Mouse (Mus musculus): ENCODE data around the gene Ehf.

Gene Ehf

DNA sequence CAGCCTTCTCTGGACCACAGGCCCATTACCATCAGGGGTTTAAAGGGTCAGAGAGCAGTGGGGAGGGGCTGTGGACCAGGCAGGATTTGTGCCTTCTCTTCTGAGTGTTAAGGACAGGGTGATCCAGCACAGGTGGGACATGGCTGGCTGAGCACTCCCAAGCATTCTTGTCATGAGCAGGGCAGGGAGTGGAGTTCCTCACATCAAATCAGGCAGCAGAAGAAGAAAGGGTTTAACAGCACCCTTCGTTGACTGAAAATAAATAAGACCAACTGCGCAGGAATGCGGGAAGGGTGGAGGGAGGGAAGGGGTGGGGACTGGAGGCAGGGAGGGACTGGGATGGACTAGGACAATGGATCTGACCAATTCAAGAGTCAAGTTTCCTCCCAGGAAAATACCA, 8.6 kb downstream of the Ehf start:
- no peak for DNase-seq (ENCODE audit: inconsistent age in 2 of 2, low spot score in 1 of 2)

DNA sequence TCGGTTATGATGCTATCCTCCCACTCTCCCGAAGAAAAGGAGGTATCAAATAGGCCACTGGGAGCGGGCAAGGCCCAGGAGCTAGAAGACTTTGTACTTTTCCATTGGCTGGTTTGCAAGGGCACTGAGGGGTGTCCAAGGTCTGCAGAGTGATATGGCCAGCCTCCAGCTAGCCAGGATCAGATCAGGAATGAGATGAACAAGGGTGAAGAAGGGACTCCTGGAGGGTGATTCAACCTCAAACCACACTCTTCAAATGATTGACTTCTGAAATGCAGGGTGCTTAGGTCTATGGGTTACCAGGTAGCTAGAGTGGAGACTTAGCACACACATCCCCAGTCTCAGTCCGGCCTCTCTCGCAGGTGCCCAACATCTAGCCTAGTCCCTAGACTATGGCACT, 9.3 kb downstream of the Ehf start:
- peak; percentile 72 to 90 for DNase-seq (ENCODE audit: inconsistent age in 2 of 2, low spot score in 1 of 2)

DNA sequence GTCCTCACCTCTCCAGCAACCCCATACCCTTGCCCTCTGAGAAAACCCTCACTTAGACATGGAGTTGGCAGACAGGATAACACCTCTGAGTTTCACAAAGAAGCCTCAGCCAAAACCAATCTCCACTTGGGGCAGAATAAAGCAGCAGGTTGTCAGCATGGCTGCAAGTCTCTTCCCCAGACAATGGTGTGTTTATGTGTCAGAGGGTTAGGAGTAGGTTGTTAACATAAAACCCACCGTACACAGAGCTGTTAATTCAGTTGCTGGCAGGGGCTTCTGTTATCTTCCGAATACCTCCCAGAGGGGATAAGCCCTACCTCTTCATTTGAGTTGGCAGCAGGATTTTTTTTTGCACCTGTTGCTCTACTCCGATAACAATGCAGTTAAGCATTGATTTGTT, 9.9 kb downstream of the Ehf start:
- DNase-seq (ENCODE audit: inconsistent age in 2 of 2, low spot score in 1 of 2), result peak in 1 of 2 experiments; percentile 54

DNA sequence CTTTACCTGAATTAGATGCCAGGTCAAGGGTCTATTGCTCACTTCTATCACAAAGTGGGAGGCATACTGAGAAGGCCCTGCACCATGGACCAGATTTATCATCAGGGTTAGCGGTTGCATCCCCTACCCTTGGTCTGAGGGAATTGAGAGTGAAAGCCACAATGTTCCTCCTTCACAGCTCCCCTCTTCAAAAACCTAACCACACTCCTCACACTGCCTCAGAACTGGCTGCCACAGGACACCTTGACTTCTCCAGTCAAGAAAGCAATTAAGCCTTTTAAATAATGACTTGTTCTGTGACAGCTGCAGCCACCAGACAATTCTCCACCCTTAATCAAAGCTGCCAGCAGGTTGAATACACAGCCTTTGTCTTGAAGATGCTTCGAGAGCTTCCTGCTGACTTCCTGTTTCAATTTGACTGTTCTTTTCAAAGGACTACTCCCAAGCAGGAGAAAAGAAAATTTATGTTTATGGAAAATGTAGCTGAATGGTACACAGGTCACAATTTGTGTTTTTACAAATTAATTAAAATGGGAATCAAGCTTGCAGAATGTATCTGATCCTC, 12.3 kb downstream of the Ehf start:
- DNase-seq (ENCODE audit: inconsistent age in 2 of 2, low spot score in 1 of 2), result no peak

DNA sequence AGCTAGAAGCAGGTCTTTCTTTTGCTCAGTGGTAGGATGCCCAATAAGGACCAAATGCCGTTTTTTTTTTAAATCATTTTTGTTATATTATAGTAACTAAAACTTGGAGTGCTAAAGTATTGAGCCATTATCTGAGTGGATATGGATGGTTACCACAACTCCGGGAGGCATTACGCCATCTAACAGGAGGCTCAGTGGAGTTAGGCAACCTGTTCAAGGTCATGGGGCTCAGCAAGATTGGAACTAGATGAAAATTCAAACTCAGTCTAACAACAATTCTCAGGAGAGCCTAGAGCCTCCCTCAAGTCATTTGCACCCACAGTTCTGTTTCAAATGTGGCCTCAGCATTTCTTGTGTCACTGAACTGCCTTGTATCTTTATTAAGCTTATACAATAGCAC, 12.9 kb downstream of the Ehf start:
- peak in 1 of 2 experiments; percentile 86 for DNase-seq (ENCODE audit: inconsistent age in 2 of 2, low spot score in 1 of 2)

DNA sequence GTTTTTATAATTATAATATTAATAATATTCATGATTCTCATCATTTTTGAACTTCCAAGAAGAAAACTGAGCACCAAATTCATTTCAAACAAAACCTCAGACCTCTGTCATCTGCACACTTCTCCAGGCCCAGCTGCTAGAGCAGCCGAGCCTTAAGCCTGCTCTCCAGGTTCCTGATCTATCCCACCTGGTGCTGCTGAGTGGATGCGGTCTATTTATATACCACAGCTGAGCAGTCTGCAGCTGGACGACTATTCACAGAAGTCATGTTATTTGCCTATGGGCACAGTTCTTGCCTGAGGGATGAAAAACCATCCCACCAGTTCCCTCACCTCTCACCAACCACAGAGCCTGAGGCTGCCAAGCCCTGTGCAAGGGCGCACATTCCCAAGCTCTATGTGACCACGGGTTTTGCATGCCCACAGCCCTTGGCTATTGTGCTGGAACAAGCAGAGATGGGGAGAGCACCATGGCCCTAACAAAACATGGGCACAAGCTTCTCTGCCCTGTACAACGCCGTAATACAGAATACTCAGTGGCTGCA, 13.6 kb downstream of the Ehf start:
- DNase-seq (ENCODE audit: inconsistent age in 2 of 2, low spot score in 1 of 2), result no peak

DNA sequence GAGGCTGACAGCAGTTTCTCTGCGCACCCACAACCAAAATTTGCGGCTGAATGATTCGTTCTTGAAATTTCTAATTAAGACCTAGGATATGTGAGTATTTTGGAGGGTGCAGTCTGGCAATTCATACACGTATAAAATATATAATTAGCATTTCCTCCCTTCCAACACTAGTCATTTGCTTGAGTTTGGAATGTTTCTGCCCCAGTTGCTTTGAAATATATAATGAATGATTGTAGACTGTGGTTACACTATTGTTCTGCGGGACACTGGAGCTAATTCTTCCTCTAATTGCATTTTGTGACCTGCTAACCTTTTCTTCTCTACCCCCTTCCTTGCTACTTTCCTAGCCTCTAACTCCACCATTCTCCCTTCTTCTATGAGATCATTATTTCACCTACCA, 15.4 kb downstream of the Ehf start:
- no peak for DNase-seq (ENCODE audit: inconsistent age in 2 of 2, low spot score in 1 of 2)

DNA sequence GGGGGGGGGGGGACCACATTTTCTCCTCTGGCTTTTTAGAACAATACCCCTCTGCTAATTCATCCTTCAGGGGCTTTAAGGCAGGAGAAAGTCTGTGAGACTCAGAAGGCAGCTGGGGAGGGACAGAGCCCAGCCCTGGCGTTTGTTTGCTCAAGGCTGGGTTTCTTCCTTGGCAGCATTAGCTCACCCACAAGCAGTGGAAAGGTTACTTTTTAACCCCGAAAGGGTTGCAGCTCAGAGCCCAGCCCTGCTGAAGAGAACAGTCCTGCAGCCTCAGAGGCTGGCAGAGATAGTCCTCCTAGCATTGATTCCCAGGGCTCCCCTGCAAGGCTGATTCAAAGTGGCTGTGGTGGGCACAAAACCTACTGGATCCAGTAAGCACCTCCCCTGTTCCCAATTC, 17.5 kb downstream of the Ehf start:
- peak; percentile 37 to 79 for DNase-seq (ENCODE audit: inconsistent age in 2 of 2, low spot score in 1 of 2)

DNA sequence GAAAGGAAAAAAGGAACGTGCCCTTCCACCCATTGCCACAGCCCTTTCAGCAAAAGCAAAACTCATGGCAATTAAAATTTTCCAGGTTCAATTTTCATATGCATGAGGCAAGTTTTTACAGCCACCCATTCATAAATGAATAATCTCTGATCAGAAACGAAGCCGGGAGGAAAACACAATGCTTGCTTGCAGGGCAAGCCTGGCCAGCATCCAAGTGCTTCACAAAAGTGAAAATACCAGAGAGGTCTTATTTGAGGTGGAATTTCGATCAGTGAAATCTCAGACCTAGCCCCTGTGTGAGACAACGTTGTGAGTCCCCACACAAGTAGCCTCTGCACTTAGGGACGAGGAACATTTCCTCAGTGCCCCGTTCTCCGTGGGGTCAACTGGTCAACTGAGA, 19.3 kb downstream of the Ehf start:
- DNase-seq (ENCODE audit: inconsistent age in 2 of 2, low spot score in 1 of 2), result no peak

DNA sequence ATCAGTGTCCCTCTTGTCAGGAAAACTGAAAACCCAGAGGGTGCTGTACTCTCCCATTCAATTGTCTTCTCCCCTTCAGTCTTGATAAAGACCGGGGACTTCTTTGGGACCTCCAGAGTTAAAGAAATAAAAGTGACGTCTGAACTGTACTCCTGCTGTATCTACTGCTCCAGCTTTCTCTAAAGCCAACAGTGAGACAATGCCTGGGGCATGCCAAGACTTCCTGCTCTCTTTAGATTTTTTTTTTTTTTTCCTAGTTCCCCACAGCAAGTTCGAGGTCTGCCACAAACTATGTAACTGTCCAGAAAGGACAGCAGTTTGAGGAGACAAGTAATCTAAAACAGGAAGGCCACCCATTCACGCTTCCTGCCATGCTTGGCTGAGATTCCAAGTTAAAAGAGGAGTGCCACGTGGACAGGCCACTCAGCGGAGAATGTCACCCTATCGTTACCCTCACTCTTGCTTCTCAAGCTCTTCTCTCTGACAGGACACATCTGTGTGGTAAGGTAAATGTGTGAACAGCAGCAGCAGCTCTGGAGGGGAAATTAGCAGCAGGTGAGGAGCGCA, 20.8 kb downstream of the Ehf start:
- no peak for DNase-seq (ENCODE audit: inconsistent age in 2 of 2, low spot score in 1 of 2)

DNA sequence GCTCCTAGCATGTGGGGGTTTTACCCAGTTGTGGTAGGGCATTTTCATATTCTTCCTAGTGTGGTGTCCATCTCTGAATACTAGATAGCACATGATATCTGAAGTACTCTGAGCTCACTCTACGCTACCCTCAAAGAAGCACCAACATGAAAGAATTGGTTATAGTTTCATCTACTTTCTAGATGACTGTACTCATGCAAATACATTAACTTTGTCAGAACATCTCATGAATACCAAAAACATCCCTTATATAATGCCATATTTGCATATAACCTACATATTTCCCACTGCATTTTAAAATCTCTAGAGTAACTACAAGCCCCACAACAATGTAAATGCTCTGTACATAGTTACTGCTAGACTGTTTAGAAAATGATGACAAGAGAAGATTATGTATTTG, 23.2 kb downstream of the Ehf start:
- no peak for DNase-seq (ENCODE audit: inconsistent age in 2 of 2, low spot score in 1 of 2)

DNA sequence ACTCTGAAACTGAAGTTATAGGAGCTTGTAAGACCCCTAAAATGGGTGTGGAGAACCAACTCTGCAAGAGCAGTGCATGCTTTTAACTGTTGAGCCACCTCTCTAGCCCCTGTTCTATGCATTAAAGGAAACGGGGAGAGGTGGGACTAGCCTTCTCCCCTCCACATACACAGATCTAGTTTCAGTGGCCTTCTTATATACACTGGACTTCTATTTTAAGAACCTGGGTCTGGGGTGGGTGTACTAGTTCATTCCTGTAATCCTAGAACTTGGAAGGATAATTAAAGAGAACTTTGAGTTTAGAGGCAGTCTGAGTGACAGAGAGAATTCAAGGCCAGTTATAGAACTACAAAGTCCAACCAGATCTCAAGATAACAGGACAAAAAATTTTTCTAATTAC, 24.6 kb downstream of the Ehf start:
- no peak for DNase-seq (ENCODE audit: inconsistent age in 2 of 2, low spot score in 1 of 2)

DNA sequence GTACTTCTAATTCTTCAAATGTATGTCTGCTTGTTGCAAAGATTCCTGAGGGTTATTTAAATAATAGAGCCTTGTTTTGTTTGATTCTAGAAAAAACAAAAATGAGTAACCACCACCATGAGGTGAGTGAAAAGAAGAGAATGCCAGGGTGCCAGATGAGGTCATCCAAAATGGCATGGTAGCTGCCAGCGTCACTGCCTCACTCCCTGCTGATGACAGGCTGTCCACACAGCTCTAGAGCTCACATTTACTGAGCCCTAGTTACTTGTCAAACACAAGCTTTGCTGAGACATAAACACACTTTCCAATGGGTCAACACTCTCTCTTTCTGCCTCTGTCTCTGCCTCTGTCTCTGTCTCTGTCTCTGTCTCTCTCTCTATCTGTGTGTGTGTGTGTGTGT, 25.3 kb downstream of the Ehf start:
- peak in 1 of 2 experiments; percentile 52 for DNase-seq (ENCODE audit: inconsistent age in 2 of 2, low spot score in 1 of 2)

DNA sequence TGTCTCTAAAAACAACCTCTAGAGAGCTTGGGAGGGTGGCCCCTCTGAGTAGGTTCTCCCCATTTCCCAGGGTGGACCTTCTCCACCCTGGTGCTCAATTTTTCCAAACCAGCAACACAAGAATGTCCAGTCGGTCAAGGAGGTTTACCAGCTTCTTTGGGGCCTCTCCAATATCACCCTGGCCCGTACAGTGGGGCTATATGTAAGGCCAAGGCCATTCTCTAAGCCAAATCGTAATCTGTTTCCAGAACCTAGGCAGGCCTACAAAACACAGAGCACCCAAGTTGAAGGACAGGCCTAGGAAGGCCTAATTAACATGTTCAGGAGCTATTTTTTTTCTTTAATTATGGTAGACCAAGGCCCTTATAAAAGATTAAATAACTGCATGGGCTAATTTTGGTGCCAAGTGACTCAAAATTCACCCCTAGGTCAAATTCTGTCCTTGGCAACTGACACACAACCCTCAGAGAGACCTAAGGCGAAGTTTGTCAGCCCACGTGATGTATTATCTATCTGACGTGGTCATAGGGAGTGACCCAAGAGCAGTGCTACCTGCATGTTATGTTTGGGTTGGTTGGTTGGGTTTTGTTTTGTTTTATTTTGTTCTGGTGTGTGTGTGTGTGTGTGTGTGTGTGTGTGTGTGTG, 27.6 kb downstream of the Ehf start:
- DNase-seq (ENCODE audit: inconsistent age in 2 of 2, low spot score in 1 of 2), result peak in 1 of 2 experiments; percentile 79

DNA sequence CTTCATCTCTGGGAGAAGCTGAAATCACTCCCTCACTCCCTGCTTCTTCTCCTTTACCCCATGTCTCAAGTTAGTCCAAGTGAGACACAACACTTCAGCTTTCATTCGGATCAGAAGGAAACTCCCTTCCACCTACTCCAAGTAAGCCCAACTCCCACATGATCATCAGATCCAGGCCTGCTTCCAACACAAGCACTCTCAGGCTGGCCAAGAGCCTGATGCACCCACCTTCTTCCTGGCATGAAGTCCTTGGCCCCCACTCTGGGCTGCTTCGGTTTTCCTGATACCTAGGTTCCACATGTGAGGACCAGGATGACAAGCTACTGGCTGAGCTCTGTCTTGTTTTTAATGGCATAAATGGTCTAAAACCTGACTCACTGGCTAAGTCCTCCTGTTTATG, 28.3 kb downstream of the Ehf start:
- no peak for DNase-seq (ENCODE audit: inconsistent age in 2 of 2, low spot score in 1 of 2)

DNA sequence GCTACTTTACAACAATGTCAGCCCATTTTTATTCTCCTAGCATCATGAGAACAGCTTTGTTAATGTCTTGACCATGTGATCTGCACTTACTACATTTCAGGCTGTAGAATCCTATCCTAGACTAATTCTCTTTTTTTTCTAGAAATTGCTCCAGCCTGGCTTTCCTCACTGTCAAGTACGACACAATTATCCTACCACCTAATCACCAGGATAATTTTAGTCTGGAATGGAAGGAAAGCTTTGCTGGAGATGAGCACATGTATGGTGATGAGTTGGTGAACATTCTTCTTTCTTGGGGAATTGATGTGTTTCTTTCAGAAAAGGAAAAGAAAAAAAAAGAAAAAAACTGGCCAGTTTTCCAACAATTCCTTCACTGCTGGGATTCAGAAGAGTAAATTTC, 28.8 kb downstream of the Ehf start:
- no peak for DNase-seq (ENCODE audit: inconsistent age in 2 of 2, low spot score in 1 of 2)

DNA sequence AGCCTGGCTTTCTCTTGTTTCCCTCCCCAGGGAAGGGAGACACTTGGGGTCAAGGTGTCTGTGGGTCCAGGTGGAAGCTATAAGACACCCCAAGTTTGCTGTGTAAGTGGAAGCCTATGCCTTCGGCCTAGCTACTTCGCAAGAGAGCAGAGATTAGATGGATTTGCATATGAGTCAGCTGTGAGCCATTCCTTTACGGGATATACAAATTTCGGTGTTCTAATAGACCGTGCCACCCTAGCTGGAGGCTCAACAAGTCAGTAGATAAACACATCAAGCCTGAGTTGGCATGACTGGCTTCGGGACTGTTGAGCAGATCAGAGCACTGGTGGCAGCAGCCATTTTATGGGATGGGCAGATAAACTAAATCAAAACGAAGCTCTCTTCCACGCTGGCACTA, 31.6 kb downstream of the Ehf start:
- no peak for DNase-seq (ENCODE audit: inconsistent age in 2 of 2, low spot score in 1 of 2)

DNA sequence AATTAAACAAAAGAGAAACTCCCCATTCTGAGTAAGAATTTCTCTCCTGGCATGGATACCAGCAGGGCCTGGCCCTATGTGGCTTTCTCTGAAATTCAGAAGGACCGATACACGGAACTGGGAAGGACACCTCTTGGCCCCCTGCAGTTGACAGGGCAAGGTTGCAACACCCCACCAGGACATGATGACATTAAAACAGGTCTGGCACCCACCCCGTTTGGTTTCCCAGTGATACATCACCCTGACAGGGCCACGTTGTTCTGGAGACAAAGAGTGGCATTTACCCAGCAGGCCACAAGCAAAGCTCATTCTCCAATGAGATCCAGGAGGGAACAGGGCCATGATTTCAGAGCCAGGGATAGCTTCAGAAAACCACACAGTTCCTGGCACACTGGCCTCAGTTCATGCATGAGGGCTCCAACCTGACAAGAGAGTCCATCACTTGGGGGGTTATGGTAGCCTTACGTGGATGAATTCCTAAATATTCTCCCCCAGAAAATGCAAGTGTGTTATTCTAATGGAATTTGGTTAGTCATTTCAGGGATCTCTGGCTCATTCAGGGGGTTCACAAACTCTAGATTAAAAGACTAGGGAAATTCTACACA, 32.4 kb downstream of the Ehf start:
- DNase-seq (ENCODE audit: inconsistent age in 2 of 2, low spot score in 1 of 2), result peak in 1 of 2 experiments; percentile 84

DNA sequence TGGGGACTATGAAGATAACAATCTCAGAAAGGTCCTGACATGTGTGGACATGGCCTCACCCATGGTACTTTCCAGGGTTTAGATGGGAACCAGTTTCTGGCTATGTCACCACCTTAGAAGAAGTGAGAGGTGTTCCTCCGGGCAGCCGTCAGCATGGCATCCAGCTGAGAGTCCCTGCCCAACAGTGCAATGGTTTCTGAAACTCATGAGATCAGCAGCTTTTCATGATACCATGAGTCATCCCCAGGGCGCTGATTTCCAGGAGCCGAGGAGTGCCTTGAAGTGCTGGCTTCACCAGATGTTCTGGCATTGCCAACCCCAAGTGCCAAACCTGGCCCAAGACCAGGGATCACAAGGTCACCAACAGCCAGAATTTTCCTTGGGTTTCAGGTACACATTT, 64.0 kb downstream of the Ehf start:
- peak; percentile 5 to 50 for DNase-seq (ENCODE audit: inconsistent age in 2 of 2, low spot score in 1 of 2)

DNA sequence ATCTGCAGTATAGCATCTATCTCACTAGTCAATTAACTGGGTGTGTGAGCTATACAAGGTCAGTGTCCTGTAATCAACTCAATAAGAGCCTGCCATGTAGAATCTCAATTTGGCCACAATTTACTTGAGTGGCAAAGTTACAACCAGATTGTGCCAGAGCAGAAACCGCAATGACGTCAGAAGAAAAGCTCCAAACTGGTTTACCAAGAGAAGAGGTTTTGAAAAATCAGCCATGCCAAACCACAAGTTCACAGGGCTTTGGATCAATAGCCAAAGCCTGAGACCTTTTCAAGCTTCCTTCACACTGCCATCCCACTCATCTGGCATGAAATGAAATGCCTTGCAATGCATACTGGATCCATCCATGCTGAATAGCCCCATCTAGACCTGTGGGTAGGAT, 76.3 kb downstream of the Ehf start:
- no peak for DNase-seq (ENCODE audit: inconsistent age in 2 of 2, low spot score in 1 of 2)

DNA sequence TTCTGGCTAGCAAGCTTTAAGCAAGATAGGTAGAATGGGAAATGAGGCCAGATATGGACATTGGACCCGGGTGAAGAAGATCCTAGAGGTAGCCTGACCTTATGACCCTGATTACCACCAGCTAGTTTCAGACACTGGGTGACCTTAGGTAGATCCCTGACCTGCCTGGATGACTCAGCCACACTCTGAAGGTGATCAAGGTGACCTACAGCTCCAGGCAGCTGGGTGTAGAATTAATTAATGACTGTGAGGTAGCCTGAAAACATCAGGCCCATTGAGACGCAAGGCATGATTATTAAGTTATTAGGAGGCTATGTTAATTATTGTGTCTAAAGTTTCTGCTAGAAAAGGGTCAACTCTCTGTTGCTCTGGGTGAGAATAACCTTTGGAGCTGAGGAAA, 82.2 kb downstream of the Ehf start:
- DNase-seq (ENCODE audit: inconsistent age in 2 of 2, low spot score in 1 of 2), result no peak

DNA sequence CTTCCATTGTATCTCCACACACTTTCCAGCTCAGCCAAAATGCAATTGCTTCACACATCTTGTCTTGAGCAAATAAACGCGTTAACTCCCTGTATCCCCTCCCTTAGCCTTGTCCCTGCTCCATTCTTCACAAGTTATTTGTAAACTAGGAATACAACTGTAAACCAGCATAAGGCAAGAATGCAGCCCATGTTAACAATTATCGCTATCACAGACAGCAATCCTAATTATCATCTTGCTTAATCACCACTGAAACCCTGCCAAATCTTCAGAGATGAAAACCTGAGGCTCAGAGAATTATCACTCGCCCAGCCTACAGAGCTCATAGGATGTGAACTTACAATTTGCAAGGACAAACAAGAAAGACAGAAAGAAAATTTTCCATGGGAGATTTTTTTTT, 84.8 kb downstream of the Ehf start:
- peak in 1 of 2 experiments; percentile 24 for DNase-seq (ENCODE audit: inconsistent age in 2 of 2, low spot score in 1 of 2)
